Comparison of ENCODE assay signal across 16 mouse cellular contexts in genomic region chrX:110289397-110289796, GRCm38 (mm10).
"Had no signal": no experiment of that assay in that cellular context is flagged by ENCODE, and none has a peak within 500 bp of the region (broad histone marks: within the 10 kb centered on the region; RNA-seq: fewer than 3 reads in every experiment).

No protein-coding gene starts in this region.

- H3K9ac ChIP-seq: neural tube, embryonic 13.5 days; neural tube, embryonic 15.5 days; stomach, embryonic 15.5 days had no signal

- H3K36me3 ChIP-seq: neural tube, embryonic 13.5 days; neural tube, embryonic 15.5 days; stomach, embryonic 15.5 days had no signal

- H3K4me3 ChIP-seq: neural tube, embryonic 13.5 days; neural tube, embryonic 15.5 days; stomach, embryonic 15.5 days had no signal

- H3K9me3 ChIP-seq: neural tube, embryonic 13.5 days; neural tube, embryonic 15.5 days; stomach, embryonic 15.5 days had no signal

- H3K27ac ChIP-seq: neural tube, embryonic 13.5 days; neural tube, embryonic 15.5 days; stomach, embryonic 15.5 days; stomach, postnatal 0 days had no signal

- H3K27me3 ChIP-seq: neural tube, embryonic 13.5 days; neural tube, embryonic 15.5 days; stomach, embryonic 15.5 days had no signal

- DNase-seq: retina, postnatal 1 day; right cerebral cortex, adult 18-20 months; right cerebral cortex, postnatal 14 days; right cerebral cortex, postnatal 25 days; right cerebral cortex, postnatal 4 days; spleen, adult 18-20 months; thymus, adult 18-20 months; thymus, adult 2 months; thymus, postnatal 14 days; thymus, postnatal 25 days; thymus, postnatal 36 days; thymus, postnatal 4 days had no signal

- H3K4me1 ChIP-seq: neural tube, embryonic 13.5 days; neural tube, embryonic 15.5 days; stomach, embryonic 15.5 days had no signal
